Mouse (Mus musculus) spleen, adult 2 months (tissue): ENCODE measurements around the gene Zmym1. TPM values are rescaled to one million over a fixed set of nuclear protein-coding genes. Genes with fewer than 3 reads are reported as not detected.
A peak's percentile ranks its signal among the peaks of the same experiment; 100 is the strongest.

Experiments
- DNase-seq, 2 experiments: peaks; one replicate each; pipeline versions ENCODE4 v3.0.0 to v3.0.0-alpha.2; 2012 to 2021; ENCODE audit warnings: low spot score in 2 of 2, low read depth in 1 of 2
- H3K27ac ChIP-seq: fragments of 200-500 bp; 2 replicates; pipeline ENCODE4 v1.5.1; 2012; ENCODE audit warnings: low read length, inconsistent platforms; ENCODE audit not compliant: insufficient read depth
- H3K27me3 ChIP-seq: fragments of 200-500 bp; 2 replicates; pipeline ENCODE4 v1.6.1; 2012; ENCODE audit warnings: mild to moderate bottlenecking, moderate library complexity, low read length, inconsistent platforms; ENCODE audit not compliant: control insufficient read depth, insufficient read depth
- H3K36me3 ChIP-seq: fragments of 200-500 bp; 2 replicates; pipeline ENCODE4 v1.6.1; 2012; ENCODE audit warnings: mild to moderate bottlenecking, low read length, inconsistent platforms; ENCODE audit not compliant: control insufficient read depth, insufficient read depth
- H3K4me1 ChIP-seq: fragments of 200-500 bp; 2 replicates; pipeline ENCODE4 v1.6.1; 2011; ENCODE audit warnings: inconsistent platforms; ENCODE audit not compliant: control insufficient read depth, insufficient read depth, insufficient read length
- H3K4me3 ChIP-seq: fragments of 200-500 bp; 2 replicates; pipeline ENCODE4 v1.5.1; 2011; ENCODE audit warnings: mild to moderate bottlenecking, inconsistent platforms; ENCODE audit not compliant: insufficient read depth, insufficient read length; ENCODE audit errors: extremely low read depth
- CTCF ChIP-seq: fragments of 200-500 bp; IDR thresholded peaks from 2 replicates; pipeline ENCODE4 v1.5.1; 2011; ENCODE audit warnings: mild to moderate bottlenecking, inconsistent platforms; ENCODE audit not compliant: insufficient read depth, insufficient read length, insufficient replicate concordance; ENCODE audit errors: extremely low read depth
- POLR2A ChIP-seq: fragments of 200-500 bp; IDR thresholded peaks from 2 replicates; pipeline ENCODE4 v1.6.1; 2011; ENCODE audit warnings: low read depth, low read length, inconsistent platforms
- WGBS: fragments of 180-500 bp; shearing (Covaris S2); methylation state at CpG from one replicate; pipeline ENCODE4 v1.1.7; 2018; 5-methylcytosine and 5-hydroxymethylcytosine counted together
- polyA plus RNA-seq: library from polyadenylated mRNA; depleted of rRNA; stranded (reverse); fragments of >200 nt; gene quantifications from 2 replicates; pipeline ENCODE4 v1.2.3, GENCODE M21; 2012

Zmym1 gene
- polyA plus RNA-seq, 1 experiment = 1.3 TPM

- no peak for TF ChIP-seq POLR2A
- no peak for TF ChIP-seq CTCF
- DNase-seq = peak in 1 of 2 experiments; percentile 25
- no peak overlapping the region; the same call in 1 of the 2 replicates for H3K27ac ChIP-seq
- WGBS = 40% methylated on average over 4 of the region's 4 CpGs
- H3K36me3 ChIP-seq = peaks cover 62% of the 10 kb centered on the region
- H3K4me1 ChIP-seq = peaks cover 8% of the 10 kb centered on the region
- no peak overlapping the region for H3K4me3 ChIP-seq
- H3K27me3 ChIP-seq = no peaks in the 10 kb centered on the region
These were observed 33.4 kb downstream of the Zmym1 start for GRCm38 (mm10) chr4:127027228-127028190.

- H3K4me3 ChIP-seq = no peak overlapping the region
- 91% methylated on average over 4 of the region's 4 CpGs for WGBS
- TF ChIP-seq CTCF = no peak
- no peak for TF ChIP-seq POLR2A
- no peak overlapping the region for H3K27ac ChIP-seq
- no peaks in the 10 kb centered on the region for H3K27me3 ChIP-seq
- H3K36me3 ChIP-seq = peaks cover 58% of the 10 kb centered on the region
- H3K4me1 ChIP-seq = peaks cover 8% of the 10 kb centered on the region
- DNase-seq = no peak
These were observed 34.1 kb downstream of the Zmym1 start for GRCm38 (mm10) chr4:127026826-127027225.

GRCm38 (mm10) chr4:127024240-127024639 is 36.7 kb downstream of the Zmym1 start:
- no peak for TF ChIP-seq CTCF
- TF ChIP-seq POLR2A = no peak
- Histone ChIP-seq H3K4me3 (no peak overlapping the region; the same call in 1 of the 2 replicates), H3K36me3 (peaks cover 42% of the 10 kb centered on the region), H3K27me3 (no peaks in the 10 kb centered on the region), H3K27ac (no peak overlapping the region), H3K4me1 (peaks cover 8% of the 10 kb centered on the region)
- no peak for DNase-seq
- WGBS = 34% methylated on average over 1 of the region's 1 CpGs

- Histone ChIP-seq H3K27me3 (no peaks in the 10 kb centered on the region), H3K36me3 (peaks cover 38% of the 10 kb centered on the region), H3K27ac (no peak overlapping the region), H3K4me3 (peak overlapping the region; percentile 91), H3K4me1 (peaks cover 8% of the 10 kb centered on the region)
- no peak for DNase-seq
- under 1% methylated on average over 9 of the region's 9 CpGs for WGBS
- TF ChIP-seq CTCF = no peak
- TF ChIP-seq POLR2A = no peak
These were observed 37.8 kb downstream of the Zmym1 start for GRCm38 (mm10) chr4:127023201-127023600.

- Histone ChIP-seq H3K4me3 (peak overlapping the region; percentile 91), H3K4me1 (peaks cover 6% of the 10 kb centered on the region), H3K27ac (peak overlapping the region; percentile 100), H3K36me3 (peaks cover 29% of the 10 kb centered on the region), H3K27me3 (no peaks in the 10 kb centered on the region)
- peak; percentile 84 to 90 for DNase-seq
- WGBS = under 1% methylated on average over 52 of the region's 53 CpGs
- no peak for TF ChIP-seq CTCF
These were observed 38.8 kb downstream of the Zmym1 start for GRCm38 (mm10) chr4:127021989-127022626.

GRCm38 (mm10) chr4:127021151-127021945 is 39.6 kb downstream of the Zmym1 start, which contains the start of gene Sfpq:
Gene Sfpq, plus strand, starts transcription at chr4:127021324.
- peak; percentile 96 to 99 for DNase-seq
- no peaks in the 10 kb centered on the region for H3K27me3 ChIP-seq
- TF ChIP-seq CTCF (no peak), POLR2A (peak; percentile 99)
- H3K4me1 ChIP-seq = peaks cover 6% of the 10 kb centered on the region
- peak within 1 kb of the TSS; percentile 91 for H3K4me3 ChIP-seq
- peak within 1 kb of the TSS; percentile 100 for H3K27ac ChIP-seq
- under 1% methylated on average over 59 of the region's 87 CpGs for WGBS
- H3K36me3 ChIP-seq = peaks cover 21% of the 10 kb centered on the region
